8 mouse cellular contexts compared by ENCODE assay signal in the genomic region with DNA sequence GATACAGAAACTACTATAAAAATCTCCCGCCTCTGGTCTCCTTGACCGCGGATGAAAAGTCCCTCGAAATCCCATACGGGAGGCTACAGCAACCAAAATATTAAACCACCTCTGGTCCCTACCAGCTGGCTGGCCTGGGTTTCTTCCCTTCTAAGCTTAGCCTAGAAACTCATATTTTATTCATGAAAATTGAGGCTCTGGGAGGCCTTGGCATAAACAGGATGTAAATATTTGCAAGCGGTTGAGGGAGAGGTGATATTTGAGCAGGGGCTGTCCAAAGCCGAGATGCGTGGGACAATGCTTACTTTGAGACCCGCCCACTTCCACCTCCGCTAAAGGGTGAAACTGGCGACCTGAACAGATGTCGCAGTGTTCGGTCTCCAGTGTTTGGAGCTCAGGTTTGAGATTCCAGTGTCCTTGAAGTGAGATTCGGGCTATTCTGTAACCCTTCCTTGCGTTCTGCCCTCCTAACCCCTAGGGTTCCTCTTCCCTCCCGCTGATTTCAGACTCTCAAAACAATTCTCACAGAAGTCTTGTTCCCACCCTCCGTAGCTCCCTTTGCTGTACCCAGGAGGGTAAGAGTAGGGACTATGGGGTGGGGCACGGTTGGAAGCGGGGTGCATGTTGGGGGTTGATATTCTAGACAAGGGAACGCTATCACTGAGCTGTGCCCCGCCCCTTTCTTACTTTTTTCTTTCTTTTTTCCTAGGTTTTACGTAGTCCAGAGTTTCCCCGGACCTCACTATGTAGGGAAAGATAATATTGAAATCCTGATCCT. TPM values are rescaled to one million over a fixed set of nuclear protein-coding genes. Genes with fewer than 3 reads are reported as not detected.
A peak's percentile ranks its signal among the peaks of the same experiment; 100 is the strongest.
DNase-seq lines count a peak whose midpoint lies in the region; ATAC-seq lines count a peak whose summit lies in the region.

No protein-coding gene starts in this region.

- peaks cover 10% of the 10 kb centered on the region for H3K27me3 ChIP-seq in forebrain, embryonic 12.5 days
- no peaks in the 10 kb centered on the region for H3K27me3 ChIP-seq in hindbrain, embryonic 16.5 days (replicated peaks; ENCODE audit: control insufficient read depth, insufficient read depth, low read length)
- H3K27me3 ChIP-seq in limb, embryonic 15.5 days, result no peaks in the 10 kb centered on the region
- H3K27me3 ChIP-seq in midbrain, embryonic 14.5 days (ENCODE audit: control insufficient read depth, insufficient read depth, low read length), result no peaks in the 10 kb centered on the region

- H3K9me3 ChIP-seq in forebrain, embryonic 12.5 days, result no peaks in the 10 kb centered on the region
- no peaks in the 10 kb centered on the region for H3K9me3 ChIP-seq in hindbrain, embryonic 16.5 days (ENCODE audit: control insufficient read depth, low read length)
- no peaks in the 10 kb centered on the region for H3K9me3 ChIP-seq in limb, embryonic 15.5 days
- no peaks in the 10 kb centered on the region for H3K9me3 ChIP-seq in midbrain, embryonic 14.5 days (ENCODE audit: control insufficient read depth, low read length)

- WGBS in forebrain, embryonic 12.5 days, result 1% methylated on average over 23 of the region's 23 CpGs
- 2% methylated on average over 23 of the region's 23 CpGs for WGBS in hindbrain, embryonic 16.5 days
- 1% methylated on average over 23 of the region's 23 CpGs for WGBS in limb, embryonic 15.5 days
- 1% methylated on average over 23 of the region's 23 CpGs for WGBS in midbrain, embryonic 14.5 days

- peak overlapping the region; percentile 70 for H3K4me2 ChIP-seq in forebrain, embryonic 12.5 days
- H3K4me2 ChIP-seq in hindbrain, embryonic 16.5 days (ENCODE audit: low read length), result peak overlapping the region; percentile 97
- H3K4me2 ChIP-seq in limb, embryonic 15.5 days, result peak overlapping the region; percentile 79
- peak overlapping the region; percentile 77 for H3K4me2 ChIP-seq in midbrain, embryonic 14.5 days (ENCODE audit: low read length)

- ATAC-seq in forebrain, embryonic 12.5 days (ENCODE audit: low FRiP score), result peak; percentile 68
- ATAC-seq in hindbrain, embryonic 16.5 days, result peak; percentile 85
- ATAC-seq in limb, embryonic 15.5 days (ENCODE audit: insufficient number of reproducible peaks, low FRiP score, low TSS enrichment, low read depth), result peak; percentile 31; the same call in 1 of the 2 replicates
- ATAC-seq in midbrain, embryonic 14.5 days (ENCODE audit: low FRiP score, low TSS enrichment), result peak; percentile 58

- H3K27ac ChIP-seq in forebrain, embryonic 12.5 days, result peak overlapping the region; percentile 73
- peak overlapping the region; percentile 80 for H3K27ac ChIP-seq in hindbrain, embryonic 16.5 days (ENCODE audit: low read depth, low read length)
- peak overlapping the region; percentile 80 for H3K27ac ChIP-seq in limb, embryonic 15.5 days
- peak overlapping the region; percentile 77 for H3K27ac ChIP-seq in midbrain, embryonic 14.5 days (replicated peaks; ENCODE audit: low read depth, low read length)

- no peaks in the 10 kb centered on the region for H3K36me3 ChIP-seq in forebrain, embryonic 12.5 days (replicated peaks)
- no peaks in the 10 kb centered on the region for H3K36me3 ChIP-seq in hindbrain, embryonic 16.5 days (ENCODE audit: control insufficient read depth, insufficient read depth, low read length)
- H3K36me3 ChIP-seq in limb, embryonic 15.5 days, result no peaks in the 10 kb centered on the region
- no peaks in the 10 kb centered on the region for H3K36me3 ChIP-seq in midbrain, embryonic 14.5 days (ENCODE audit: control insufficient read depth, insufficient read depth, low read length)

- DNase-seq in right cerebral cortex, adult 18-20 months, result peak; percentile 69
- no peak for DNase-seq in right cerebral cortex, postnatal 36 days (ENCODE audit: low spot score in 2 of 2)
- DNase-seq in brain, adult 2 months (ENCODE audit: low read depth, low spot score), result peak; percentile 91
- peak; percentile 89 for DNase-seq in midbrain, embryonic 14.5 days
- peak; percentile 31 for DNase-seq in thymus, postnatal 14 days

- H3K9ac ChIP-seq in forebrain, embryonic 12.5 days, result peak overlapping the region; percentile 61
- peak overlapping the region; percentile 70 for H3K9ac ChIP-seq in hindbrain, embryonic 16.5 days (ENCODE audit: low read depth, low read length)
- peak overlapping the region; percentile 42 for H3K9ac ChIP-seq in limb, embryonic 15.5 days
- H3K9ac ChIP-seq in midbrain, embryonic 14.5 days (replicated peaks; ENCODE audit: low read length), result peak overlapping the region; percentile 52

- H3K4me3 ChIP-seq in forebrain, embryonic 12.5 days (replicated peaks), result peak overlapping the region; percentile 44
- H3K4me3 ChIP-seq in hindbrain, embryonic 16.5 days (ENCODE audit: low read length), result peak overlapping the region; percentile 60
- peak overlapping the region; percentile 54 for H3K4me3 ChIP-seq in limb, embryonic 15.5 days
- H3K4me3 ChIP-seq in midbrain, embryonic 14.5 days (replicated peaks; ENCODE audit: low read depth, low read length), result peak overlapping the region; percentile 46

- H3K4me1 ChIP-seq in forebrain, embryonic 12.5 days, result peaks cover 10% of the 10 kb centered on the region
- peaks cover 7% of the 10 kb centered on the region for H3K4me1 ChIP-seq in hindbrain, embryonic 16.5 days (ENCODE audit: control insufficient read depth, insufficient read depth, low read depth, low read length)
- H3K4me1 ChIP-seq in limb, embryonic 15.5 days, result peaks cover 14% of the 10 kb centered on the region
- H3K4me1 ChIP-seq in midbrain, embryonic 14.5 days (ENCODE audit: control insufficient read depth, insufficient read depth, low read length), result peaks cover 7% of the 10 kb centered on the region

RNA-seq across cellular contexts. Expression of a gene that starts 9.2 kb away (rescaled TPM):
- 305 and 325 TPM in 2 replicates for polyA plus RNA-seq in forebrain, embryonic 12.5 days (2016; fragmentation: Nextera tagmentation; extraction: Ambion mirVana)
- 189 and 192 TPM in 2 replicates for polyA plus RNA-seq in hindbrain, embryonic 16.5 days (2015; fragmentation: Nextera tagmentation; extraction: Ambion mirVana)
- polyA plus RNA-seq in limb, embryonic 15.5 days (2015; fragmentation: Nextera tagmentation; extraction: Ambion mirVana), result 226 and 241 TPM in 2 replicates
- 165 and 191 TPM in 2 replicates for polyA plus RNA-seq in midbrain, embryonic 14.5 days (2014; fragmentation: Nextera tagmentation; extraction: Ambion mirVana)

RNA-seq across cellular contexts. Expression of a gene that starts 11.9 kb away (rescaled TPM):
- 0.14 and 0.27 TPM in 2 replicates for polyA plus RNA-seq in forebrain, embryonic 12.5 days (2016; fragmentation: Nextera tagmentation; extraction: Ambion mirVana)
- 0.22 and 0.45 TPM in 2 replicates for polyA plus RNA-seq in hindbrain, embryonic 16.5 days (2015; fragmentation: Nextera tagmentation; extraction: Ambion mirVana)
- polyA plus RNA-seq in limb, embryonic 15.5 days (2015; fragmentation: Nextera tagmentation; extraction: Ambion mirVana), result 0.09 and 0.17 TPM in 2 replicates
- 0.11 and 0.24 TPM in 2 replicates for polyA plus RNA-seq in midbrain, embryonic 14.5 days (2014; fragmentation: Nextera tagmentation; extraction: Ambion mirVana)

RNA-seq across cellular contexts. Expression of a gene that starts 19.7 kb away (rescaled TPM):
- 9.8 and 11.1 TPM in 2 replicates for polyA plus RNA-seq in forebrain, embryonic 12.5 days (2016; fragmentation: Nextera tagmentation; extraction: Ambion mirVana)
- polyA plus RNA-seq in hindbrain, embryonic 16.5 days (2015; fragmentation: Nextera tagmentation; extraction: Ambion mirVana), result 14.4 and 15.8 TPM in 2 replicates
- polyA plus RNA-seq in limb, embryonic 15.5 days (2015; fragmentation: Nextera tagmentation; extraction: Ambion mirVana), result 3.3 and 3.9 TPM in 2 replicates
- 18.2 and 19.3 TPM in 2 replicates for polyA plus RNA-seq in midbrain, embryonic 14.5 days (2014; fragmentation: Nextera tagmentation; extraction: Ambion mirVana)

RNA-seq across cellular contexts. Expression of a gene that starts 42.9 kb away (rescaled TPM):
- polyA plus RNA-seq in forebrain, embryonic 12.5 days (2016; fragmentation: Nextera tagmentation; extraction: Ambion mirVana), result 3.2 and 4.8 TPM in 2 replicates
- 2.1 and 2.6 TPM in 2 replicates for polyA plus RNA-seq in hindbrain, embryonic 16.5 days (2015; fragmentation: Nextera tagmentation; extraction: Ambion mirVana)
- 7.9 and 8.8 TPM in 2 replicates for polyA plus RNA-seq in limb, embryonic 15.5 days (2015; fragmentation: Nextera tagmentation; extraction: Ambion mirVana)
- polyA plus RNA-seq in midbrain, embryonic 14.5 days (2014; fragmentation: Nextera tagmentation; extraction: Ambion mirVana), result 1.5 and 2.7 TPM in 2 replicates

Comparison
In these comparisons a context has a peak if more than half of its experiments do, and no peak if none do; other contexts are left out.
1. DNase-seq: peak in right cerebral cortex, adult 18-20 months (single experiment), brain, adult 2 months (single experiment), midbrain, embryonic 14.5 days (single experiment) and thymus, postnatal 14 days (single experiment); none in right cerebral cortex, postnatal 36 days (0 of 2).
2. ATAC-seq: peak in every context shown above with its lines; median percentile 85 in hindbrain, embryonic 16.5 days; 68 in forebrain, embryonic 12.5 days; 58 in midbrain, embryonic 14.5 days; 31 in limb, embryonic 15.5 days.
3. Peak in every context shown above with its lines, with median percentiles within 50 percentile points of each other: H3K27ac ChIP-seq, H3K4me2 ChIP-seq, H3K4me3 ChIP-seq and H3K9ac ChIP-seq.